ENCODE assay signal across 8 mouse cellular contexts in the genomic region with DNA sequence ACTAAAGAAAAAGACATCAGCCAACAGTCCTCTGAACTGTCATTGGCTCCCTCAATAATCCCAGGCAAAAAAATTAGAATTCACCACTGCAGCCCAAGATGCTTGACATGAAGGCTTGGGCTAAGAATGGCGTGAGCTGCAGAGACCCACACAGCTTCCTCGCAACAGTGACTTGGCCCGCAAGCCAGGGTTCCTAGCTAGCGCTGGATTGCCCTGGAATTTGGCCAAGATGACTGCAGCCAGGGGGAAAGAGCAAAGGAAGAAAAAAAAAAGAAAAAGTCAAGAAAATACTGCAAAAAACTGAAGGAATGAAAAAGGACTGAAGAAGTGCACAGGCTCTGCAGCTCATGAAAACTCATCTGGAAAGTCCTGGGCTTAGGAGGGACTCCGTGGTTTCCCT. TPM values are rescaled to one million over a fixed set of nuclear protein-coding genes. Genes with fewer than 3 reads are reported as not detected.
DNase-seq lines count a peak whose midpoint lies in the region; ATAC-seq lines count a peak whose summit lies in the region.

No protein-coding gene starts in this region.

- no peak for ATAC-seq in CD4-positive, CD25-positive, alpha-beta regulatory T cell, adult 4 months

- peak; percentile 63 for DNase-seq in adrenal gland, postnatal 10 days
- DNase-seq in adrenal gland, adult 8-10 months, result no peak
- DNase-seq in left cerebral cortex, postnatal 4 days, result peak; percentile 62
- no peak for DNase-seq in left cerebral cortex, postnatal 25 days (ENCODE audit: low spot score in 2 of 2)
- peak; percentile 43 to 50 for DNase-seq in adrenal gland, postnatal 36 days
- peak; percentile 77 for DNase-seq in kidney, postnatal 10 days
- DNase-seq in MN1 (ENCODE audit: low spot score), result no peak

- intact Hi-C loops in left cerebral cortex, postnatal 4 days (cut with DNase I), result loop anchor here (5.0 kb wide), 1 partner anchor 73 kb away; no protein-coding TSS in a partner anchor
- intact Hi-C loops in left cerebral cortex, postnatal 25 days (cut with DNase I), result loop anchor here (5.0 kb wide), 1 partner anchor 68 kb away; a partner anchor contains a TSS

RNA-seq across cellular contexts. Expression of a gene that starts 43.5 kb away (rescaled TPM):
- total RNA-seq in adrenal gland, postnatal 10 days (2021), result 10 to 100 TPM; 78.5 to 85.2 TPM
- 100 to 1,000 TPM; 102 to 214 (median 143) TPM for total RNA-seq in adrenal gland, adult 8-10 months (2022)
- total RNA-seq in left cerebral cortex, postnatal 4 days (2021), result 10 to 100 TPM; 62.9 to 63.7 TPM
- 10 to 100 TPM; 70.9 to 76.7 TPM for total RNA-seq in left cerebral cortex, postnatal 25 days (2021)
- total RNA-seq in adrenal gland, postnatal 36 days (2021), result 100 to 1,000 TPM; 111 to 140 TPM
- polyA plus RNA-seq in CD4-positive, CD25-positive, alpha-beta regulatory T cell, adult 4 months (2017; shearing (Covaris generic)), result 10 to 100 TPM; 80.3 to 83.7 TPM

RNA-seq across cellular contexts. Expression of a gene that starts 56.0 kb away (rescaled TPM):
- 100 to 1,000 TPM in 1 of 2 experiments, 10 to 100 TPM in 1; 79.3 to 173 TPM for total RNA-seq in adrenal gland, postnatal 10 days (2021)
- total RNA-seq in adrenal gland, adult 8-10 months (2022), result 10 to 100 TPM; 24.3 to 30.4 (median 27.8) TPM
- total RNA-seq in left cerebral cortex, postnatal 4 days (2021), result 100 to 1,000 TPM; 202 to 223 TPM
- 100 to 1,000 TPM; 246 to 251 TPM for total RNA-seq in left cerebral cortex, postnatal 25 days (2021)
- 10 to 100 TPM; 25.3 to 28.1 TPM for total RNA-seq in adrenal gland, postnatal 36 days (2021)
- polyA plus RNA-seq in CD4-positive, CD25-positive, alpha-beta regulatory T cell, adult 4 months (2017; shearing (Covaris generic)), result 10 to 100 TPM in 1 of 2 experiments, 1 to 10 TPM in 1; 7.5 to 10.3 TPM

Comparison
In these comparisons a context has a peak if more than half of its experiments do, and no peak if none do; other contexts are left out.
1. DNase-seq: peak in adrenal gland, postnatal 10 days (single experiment), left cerebral cortex, postnatal 4 days (single experiment), adrenal gland, postnatal 36 days (2 of 2) and kidney, postnatal 10 days (single experiment); none in adrenal gland, adult 8-10 months (single experiment), left cerebral cortex, postnatal 25 days (0 of 2) and MN1 (single experiment).